Mouse (Mus musculus) lung, adult 2 months (tissue): ENCODE results near the gene Paox.

ENCODE experiments used
- CTCF ChIP-seq: fragments of 200-500 bp; IDR thresholded peaks from 2 replicates; pipeline ENCODE4 v1.5.1; 2011; ENCODE audit warnings: mild to moderate bottlenecking, low read length, control low read depth; ENCODE audit not compliant: insufficient read depth
- POLR2A ChIP-seq: fragments of 200-500 bp; IDR thresholded peaks from 2 replicates; pipeline ENCODE4 v1.6.1; 2011; ENCODE audit warnings: low read depth, mild to moderate bottlenecking, control low read depth, low read length, borderline replicate concordance; ENCODE audit errors: extremely low read depth

- TF ChIP-seq CTCF: no peak
- TF ChIP-seq POLR2A: no peak
Measured at GRCm38 (mm10) chr7:140126022-140126350, 10.4 kb downstream of the Paox start.
